Mouse (Mus musculus) MN1 (cell line): Measurements from ENCODE around the gene Mpp6.

Source experiments
- DNase-seq: peaks from one replicate; pipeline ENCODE4 v3.0.0-alpha.2; 2016; ENCODE audit warnings: low spot score

Mpp6 gene

GRCm38 (mm10) chr6:50149378-50149777 is 39.3 kb downstream of the Mpp6 start:
- DNase-seq = no peak

GRCm38 (mm10) chr6:50159842-50160241 is 49.8 kb downstream of the Mpp6 start:
- DNase-seq = no peak

- DNase-seq = no peak
These were observed 53.0 kb downstream of the Mpp6 start for GRCm38 (mm10) chr6:50163013-50163412.

GRCm38 (mm10) chr6:50168821-50169220 is 58.8 kb downstream of the Mpp6 start:
- no peak for DNase-seq

- no peak for DNase-seq
These were observed 59.7 kb downstream of the Mpp6 start for GRCm38 (mm10) chr6:50169771-50170170.

GRCm38 (mm10) chr6:50175736-50176135 is 65.7 kb downstream of the Mpp6 start:
- DNase-seq = no peak

GRCm38 (mm10) chr6:50180189-50180588 is 70.1 kb downstream of the Mpp6 start:
- DNase-seq = peak; percentile 16

GRCm38 (mm10) chr6:50187955-50188354 is 77.9 kb downstream of the Mpp6 start:
- DNase-seq = peak; percentile 6

- no peak for DNase-seq
These were observed 79.3 kb downstream of the Mpp6 start for GRCm38 (mm10) chr6:50189376-50189775.

- DNase-seq = no peak
These were observed 81.6 kb downstream of the Mpp6 start for GRCm38 (mm10) chr6:50191605-50192004.

- no peak for DNase-seq
These were observed 82.1 kb downstream of the Mpp6 start for GRCm38 (mm10) chr6:50192169-50192568.

- no peak for DNase-seq
These were observed 82.8 kb downstream of the Mpp6 start for GRCm38 (mm10) chr6:50192822-50193221.

- no peak for DNase-seq
These were observed 83.8 kb downstream of the Mpp6 start for GRCm38 (mm10) chr6:50193851-50194250.

- no peak for DNase-seq
These were observed 94.3 kb downstream of the Mpp6 start for GRCm38 (mm10) chr6:50204356-50204755.

GRCm38 (mm10) chr6:50205093-50205492 is 95.1 kb downstream of the Mpp6 start:
- DNase-seq = no peak

GRCm38 (mm10) chr6:50214711-50215372 is 104.8 kb downstream of the Mpp6 start:
- DNase-seq = no peak

- DNase-seq = peak; percentile 66
These were observed 105.3 kb downstream of the Mpp6 start for GRCm38 (mm10) chr6:50215373-50215745.

GRCm38 (mm10) chr6:50215986-50216385 is 105.9 kb downstream of the Mpp6 start:
- no peak for DNase-seq

- DNase-seq = no peak
These were observed 108.6 kb downstream of the Mpp6 start for GRCm38 (mm10) chr6:50218628-50219027.

- DNase-seq = no peak
These were observed 109.0 kb downstream of the Mpp6 start for GRCm38 (mm10) chr6:50219066-50219465.

- no peak for DNase-seq
These were observed 110.8 kb downstream of the Mpp6 start for GRCm38 (mm10) chr6:50220863-50221262.

- no peak for DNase-seq
These were observed 112.3 kb downstream of the Mpp6 start for GRCm38 (mm10) chr6:50222351-50222750.

- no peak for DNase-seq
These were observed 112.9 kb downstream of the Mpp6 start for GRCm38 (mm10) chr6:50222986-50223385.

GRCm38 (mm10) chr6:50223606-50224005 is 113.6 kb downstream of the Mpp6 start:
- no peak for DNase-seq
